Mouse (Mus musculus): ENCODE results near the gene Map3k21.

DNA sequence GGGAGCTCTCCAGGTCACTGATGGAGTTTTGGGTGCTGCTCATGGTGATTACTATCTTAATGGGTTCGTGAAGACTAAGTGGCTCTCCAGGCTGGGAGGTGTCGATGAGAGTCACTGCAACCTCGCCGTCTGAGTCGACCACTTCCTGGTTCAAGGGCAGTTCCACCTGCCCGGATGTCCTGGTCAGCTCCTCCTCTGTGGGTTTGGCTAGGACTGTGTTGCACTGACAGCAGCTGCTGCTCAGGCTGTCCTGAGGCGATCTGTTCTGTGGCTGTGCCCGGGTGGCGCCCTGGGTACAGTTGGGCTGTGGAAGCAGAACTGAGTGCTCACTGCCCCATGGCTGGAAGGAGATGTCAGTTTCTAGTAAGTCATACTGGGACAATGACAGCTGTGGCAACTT, 22.7 kb upstream of the Map3k21 start:
- TF ChIP-seq CTCF (IDR thresholded peaks at IDR 0.05; ENCODE audit: low read depth) (no peak), EP300 (IDR thresholded peaks at IDR 0.05; ENCODE audit: low read depth) (no peak)

Data from heart, postnatal 0 days (tissue).